Mouse (Mus musculus) T-helper 17 cell (primary cell): ENCODE data around the gene Tbc1d10b.
"Not testable (repeated sequence)": the region's sequence is repeated elsewhere in the genome, so short reads cannot be mapped to it uniquely, and the experiment has no call there.

Experiments
- in situ Hi-C, 2 experiments: fragments of 300-600 bp; cut with MboI, MseI; formaldehyde crosslinking; loops; 1 replicate in 1 of 2; 2 replicates in 1 of 2; pipeline ENCODE4 v1.15.1; 2025; ENCODE audit warnings: high pct_unique_total_duplicates in 2 of 2

Gene Tbc1d10b

DNA sequence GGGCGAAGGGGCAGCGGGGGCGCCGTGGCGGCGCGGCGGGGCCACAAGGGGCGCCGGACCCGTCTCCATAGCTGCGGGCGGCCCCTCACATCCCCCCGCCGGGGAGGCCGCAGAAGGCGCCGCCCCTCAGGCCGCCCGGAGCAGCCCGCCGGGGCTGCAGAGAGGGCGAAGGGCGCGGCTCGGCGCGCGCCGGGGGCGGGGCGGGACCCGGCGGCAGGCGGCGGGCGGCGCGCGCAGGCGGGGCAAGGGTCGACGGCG, at the start of gene Tbc1d10b:
Gene Tbc1d10b (minus strand): TSS at position 174 of the 258 bp plus-strand sequence.
- in situ Hi-C loops: no loop called here

DNA sequence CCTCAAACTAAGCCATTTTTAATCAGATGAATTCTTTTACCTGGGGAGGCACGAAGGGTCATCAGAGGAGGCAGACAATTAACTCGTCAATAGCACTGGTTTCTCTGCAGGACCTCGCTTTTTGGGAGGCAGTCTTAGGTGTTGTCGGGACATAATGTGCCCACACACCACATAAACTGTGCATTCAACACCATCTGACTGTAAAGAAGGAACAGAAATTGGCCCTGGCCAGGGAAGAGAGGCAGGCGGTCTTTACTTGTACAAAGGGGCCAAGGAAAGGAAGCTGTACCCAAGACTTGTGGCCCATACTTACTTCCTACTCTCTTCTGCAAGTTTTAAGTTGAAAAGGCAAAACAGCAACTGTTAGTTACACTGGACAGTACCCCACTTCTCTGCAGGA, 48.2 kb upstream of the Tbc1d10b start:
- in situ Hi-C loops: no loop called here

DNA sequence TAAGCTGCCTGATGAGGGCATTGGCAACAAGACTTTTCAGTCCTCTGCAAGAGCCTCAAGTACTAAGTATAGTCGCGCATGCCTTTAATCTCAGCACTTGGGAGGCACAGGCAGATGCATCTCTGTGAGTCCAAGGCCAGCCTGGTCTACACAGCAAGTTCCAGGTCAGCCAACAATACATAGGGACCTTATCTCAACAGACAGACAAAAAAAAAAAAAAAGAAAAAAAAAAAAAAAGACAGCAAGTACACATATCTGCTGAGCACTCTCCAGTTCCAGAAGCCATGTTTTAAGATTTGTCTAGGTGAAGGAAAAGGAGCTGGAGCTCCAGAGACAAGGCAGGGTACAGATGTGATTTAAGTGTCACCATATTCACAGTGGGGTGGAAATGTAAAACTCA, 47.7 kb upstream of the Tbc1d10b start:
- in situ Hi-C loops: no loop called here

DNA sequence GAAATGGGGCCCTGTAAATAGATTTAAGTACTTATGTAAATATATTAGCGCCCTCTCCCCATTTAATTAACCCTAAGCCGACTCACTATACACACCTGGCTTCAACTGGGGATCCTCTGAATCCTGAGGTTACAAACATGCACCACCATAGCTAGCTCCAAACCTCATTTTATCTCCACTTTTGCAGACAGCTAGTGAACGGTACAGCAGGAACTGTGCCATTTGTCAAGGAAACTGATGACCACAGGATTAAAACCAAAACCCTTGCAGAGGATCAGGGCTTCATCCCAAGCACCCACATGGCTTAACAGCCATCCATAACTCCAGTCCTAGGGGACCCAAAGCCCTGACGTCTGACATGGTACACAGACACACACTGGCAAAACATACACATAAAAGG, 46.7 kb upstream of the Tbc1d10b start:
- in situ Hi-C loops: no loop called here

DNA sequence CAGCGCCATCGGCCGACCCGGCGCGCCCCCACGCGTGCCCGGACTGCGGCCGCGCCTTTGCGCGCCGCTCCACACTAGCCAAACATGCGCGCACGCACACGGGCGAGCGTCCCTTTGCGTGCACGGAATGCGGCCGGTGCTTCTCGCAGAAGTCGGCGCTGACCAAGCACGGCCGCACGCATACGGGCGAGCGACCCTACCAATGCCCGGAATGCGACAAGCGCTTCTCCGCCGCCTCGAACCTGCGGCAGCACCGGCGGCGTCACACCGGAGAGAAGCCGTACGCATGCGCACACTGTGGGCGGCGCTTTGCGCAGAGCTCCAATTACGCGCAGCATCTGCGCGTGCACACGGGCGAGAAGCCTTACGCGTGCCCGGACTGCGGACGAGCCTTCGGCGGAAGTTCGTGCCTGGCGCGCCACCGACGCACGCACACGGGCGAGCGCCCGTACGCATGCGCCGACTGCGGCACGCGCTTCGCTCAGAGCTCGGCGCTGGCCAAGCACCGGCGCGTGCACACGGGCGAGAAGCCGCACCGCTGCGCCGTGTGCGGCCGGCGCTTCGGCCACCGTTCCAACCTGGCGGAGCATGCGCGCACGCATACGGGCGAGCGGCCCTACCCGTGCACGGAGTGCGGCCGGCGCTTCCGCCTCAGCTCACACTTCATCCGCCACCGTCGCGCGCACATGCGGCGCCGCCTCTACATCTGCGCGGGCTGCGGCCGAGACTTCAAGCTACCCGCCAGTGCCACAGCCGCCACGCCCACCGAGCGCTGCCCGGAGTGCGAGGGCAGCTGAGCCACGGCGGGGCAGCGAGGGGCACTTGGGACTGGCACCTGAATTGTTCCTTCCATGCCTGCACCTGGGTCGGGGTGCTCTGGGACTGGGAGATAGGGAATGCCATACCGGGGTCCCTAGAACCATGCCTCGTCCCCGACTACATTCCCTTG, 45.8 kb upstream of the Tbc1d10b start:
- in situ Hi-C loops: no loop called here

DNA sequence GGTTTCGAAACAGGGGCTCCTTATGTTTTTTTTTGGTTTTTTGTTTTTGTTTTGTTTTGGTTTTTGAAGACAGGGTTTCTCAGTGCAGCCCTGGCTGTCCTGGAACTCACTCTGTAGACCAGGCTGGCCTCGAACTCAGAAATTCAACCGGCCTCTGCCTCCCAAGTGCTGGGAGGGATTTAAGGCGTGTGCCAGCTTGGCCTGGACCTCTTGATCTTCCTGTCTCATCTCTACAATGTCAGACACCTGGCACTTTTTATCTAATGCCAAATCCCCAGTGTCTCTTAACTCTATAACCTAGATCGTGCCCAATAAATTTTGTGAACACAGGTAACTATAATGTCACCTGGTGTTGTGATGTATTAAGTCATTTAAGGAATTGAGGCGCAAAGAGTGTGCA, 45.1 kb upstream of the Tbc1d10b start:
- in situ Hi-C loops: no loop called here

DNA sequence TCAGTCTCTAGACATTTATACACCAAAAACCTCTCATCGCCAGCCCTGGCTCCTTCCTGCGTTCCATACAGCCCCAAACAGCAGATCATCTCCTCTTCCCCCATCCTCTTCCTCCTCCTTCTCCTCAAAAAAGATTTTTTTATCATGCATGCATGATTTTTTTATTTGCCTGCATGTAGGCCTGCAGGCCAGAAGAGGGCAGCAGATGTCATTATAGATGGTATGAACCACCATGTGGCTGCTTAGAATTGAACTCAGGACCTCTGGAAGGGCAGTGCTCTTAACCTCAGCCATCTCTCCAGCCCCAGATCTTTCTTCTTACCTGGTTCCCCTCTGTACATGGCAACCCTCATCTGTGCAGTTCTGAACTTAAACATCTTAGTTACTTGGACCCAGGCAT, 44.1 kb upstream of the Tbc1d10b start:
- in situ Hi-C loops: no loop called here

DNA sequence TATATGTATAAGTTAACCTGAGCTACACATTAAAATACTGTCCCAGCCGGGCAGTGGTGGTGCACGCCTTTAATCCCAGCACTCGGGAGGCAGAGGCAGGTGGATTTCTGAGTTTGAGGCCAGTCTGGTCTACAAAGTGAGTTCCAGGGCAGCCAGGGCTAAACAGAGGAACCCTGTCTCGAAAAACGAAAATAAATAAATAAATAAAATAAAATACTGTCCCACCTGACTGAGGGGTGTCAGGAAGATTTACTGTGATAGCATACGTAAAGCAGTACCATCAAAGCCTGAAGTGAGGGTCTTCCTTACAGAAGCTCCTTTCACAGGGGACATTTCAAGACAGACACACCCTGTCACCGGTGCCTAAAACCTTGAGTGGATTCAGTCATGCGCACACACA, 42.2 kb upstream of the Tbc1d10b start:
- in situ Hi-C loops: not testable (repeated sequence)

DNA sequence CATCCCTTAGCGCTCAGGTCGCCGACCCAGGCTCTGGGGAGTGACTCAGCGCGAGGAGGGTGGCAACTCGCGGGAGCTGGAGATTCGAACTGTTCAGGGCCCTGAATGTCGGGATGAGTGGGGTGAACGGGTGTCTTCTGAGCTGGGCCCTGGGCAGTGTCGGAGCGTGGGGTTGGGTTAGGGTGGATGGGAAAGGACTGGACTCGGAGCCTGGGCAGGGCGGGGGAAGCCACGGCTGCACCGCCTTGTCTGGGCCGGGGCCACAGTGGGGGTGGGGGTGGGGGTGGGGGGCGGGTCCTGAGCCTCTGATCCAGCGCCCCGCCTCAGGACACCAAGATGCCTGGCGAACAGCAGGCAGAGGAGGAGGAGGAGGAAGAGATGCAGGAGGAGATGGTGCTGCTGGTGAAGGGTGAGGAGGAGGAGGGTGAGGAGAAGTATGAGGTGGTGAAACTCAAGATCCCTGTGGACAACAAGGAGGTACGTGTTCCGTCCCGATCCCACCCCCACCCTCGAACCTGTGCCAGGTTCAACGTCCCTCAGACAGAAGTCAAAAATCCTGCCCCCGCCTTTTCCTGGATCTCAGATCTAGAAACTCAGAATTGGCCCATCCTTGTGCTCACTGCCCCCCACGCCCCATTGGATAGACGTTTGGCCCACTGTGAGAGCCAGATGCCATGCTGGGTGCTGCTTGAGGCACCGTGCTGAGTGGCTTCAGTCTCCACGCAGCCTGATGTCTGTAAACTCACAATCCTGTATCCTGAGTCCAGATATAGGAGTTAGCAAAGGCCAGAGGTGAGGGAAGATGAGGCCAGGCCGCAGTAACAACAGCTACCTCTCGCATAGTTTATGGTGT, 36.6 kb upstream of the Tbc1d10b start:
- in situ Hi-C loops: loop anchor here in 1 of 2 experiments (25.0 kb wide), 1 partner anchor 1142 kb away; no protein-coding TSS in a partner anchor

DNA sequence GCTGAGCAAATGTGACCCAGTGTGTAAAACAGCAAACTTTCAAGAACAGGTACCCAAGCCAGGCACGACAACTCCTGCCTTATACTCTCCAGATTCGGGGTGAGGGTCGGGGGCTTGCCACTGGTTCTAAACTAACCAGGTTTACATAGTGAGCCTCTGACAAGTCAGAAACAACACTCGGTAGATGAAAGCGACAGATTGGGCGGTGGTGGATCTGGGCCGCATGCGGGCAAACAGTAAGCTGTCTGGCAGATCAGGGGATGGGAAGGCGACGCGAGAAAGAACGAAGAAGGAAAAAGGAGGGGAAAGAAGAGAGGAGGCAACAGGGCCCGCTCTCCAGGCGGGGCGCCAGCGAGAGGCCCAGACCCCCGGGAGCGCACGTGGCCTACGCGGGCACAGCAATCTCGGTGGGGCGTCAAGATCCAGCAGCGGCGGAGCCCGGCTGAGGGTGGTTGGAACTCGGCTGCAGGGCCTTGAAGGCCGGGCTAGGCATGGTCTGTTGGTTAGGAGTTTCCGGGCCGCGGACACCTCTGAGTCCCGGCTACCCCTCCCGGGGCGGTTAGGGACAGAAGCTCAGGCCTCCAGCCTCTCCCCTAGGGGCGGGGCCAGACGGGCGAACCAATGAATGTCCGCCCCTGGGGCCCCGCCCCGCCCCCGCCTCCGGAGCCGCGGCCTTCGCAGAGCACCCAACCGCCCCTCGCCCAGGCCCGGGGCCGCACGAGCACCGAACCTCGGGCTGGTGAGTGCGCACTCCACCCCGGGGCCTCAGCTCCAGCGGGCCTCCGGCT, 35.8 kb upstream of the Tbc1d10b start, which contains the start of gene Zfp771:
Gene Zfp771 (plus strand): TSS at position 405 of the 788 bp plus-strand sequence.
- in situ Hi-C loops: loop anchor here in 1 of 2 experiments (25.0 kb wide), 1 partner anchor 1143 kb away; no protein-coding TSS in a partner anchor

DNA sequence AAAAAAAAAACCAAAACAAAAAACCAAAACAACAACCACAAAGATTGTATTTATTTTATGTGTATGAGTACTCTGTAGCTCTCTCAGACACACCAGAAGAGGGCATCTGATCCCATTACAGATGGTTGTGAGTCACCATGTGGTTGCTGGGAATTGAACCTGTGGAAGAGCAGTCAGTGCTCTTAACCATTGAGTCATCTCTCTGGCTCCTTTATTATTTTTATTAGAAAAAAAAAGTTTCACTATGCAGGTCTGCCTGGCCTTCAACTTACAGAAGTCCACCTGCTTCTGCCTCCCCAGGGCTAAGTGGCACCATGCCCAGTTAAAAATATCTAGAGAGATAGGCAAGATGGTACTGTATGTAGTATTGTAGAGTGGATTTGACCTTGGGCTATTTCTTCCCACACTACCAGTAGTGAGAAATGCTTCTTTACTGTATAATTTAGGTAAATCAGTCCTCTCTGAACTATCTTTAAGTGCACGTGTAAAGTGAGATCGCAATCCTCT, 35.1 kb upstream of the Tbc1d10b start:
- in situ Hi-C loops: loop anchor here in 1 of 2 experiments (25.0 kb wide), 1 partner anchor 1144 kb away; no protein-coding TSS in a partner anchor

DNA sequence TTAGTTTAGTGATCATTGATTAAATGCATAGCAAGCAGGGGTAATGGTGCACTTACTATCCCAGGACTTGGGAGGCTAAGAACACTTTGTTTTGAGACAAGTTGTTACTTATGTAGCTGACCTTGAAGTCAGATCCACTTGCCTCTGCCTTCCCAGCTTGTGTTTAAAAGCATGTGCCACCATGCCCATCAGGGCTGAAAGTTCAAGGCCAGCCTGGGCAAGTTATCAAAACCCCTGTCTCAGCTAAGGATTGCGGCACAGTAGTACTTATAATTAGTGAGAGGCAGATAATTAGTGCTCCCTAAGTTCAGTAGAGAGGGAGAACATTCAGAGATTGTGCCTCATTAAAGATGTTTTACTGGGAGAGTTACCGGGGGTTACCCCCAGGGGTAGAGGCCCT, 26.5 kb upstream of the Tbc1d10b start:
- in situ Hi-C loops: loop anchor here (5.0 to 25.0 kb wide), 2 partner anchors 1153 to 1178 kb away; no protein-coding TSS in a partner anchor

DNA sequence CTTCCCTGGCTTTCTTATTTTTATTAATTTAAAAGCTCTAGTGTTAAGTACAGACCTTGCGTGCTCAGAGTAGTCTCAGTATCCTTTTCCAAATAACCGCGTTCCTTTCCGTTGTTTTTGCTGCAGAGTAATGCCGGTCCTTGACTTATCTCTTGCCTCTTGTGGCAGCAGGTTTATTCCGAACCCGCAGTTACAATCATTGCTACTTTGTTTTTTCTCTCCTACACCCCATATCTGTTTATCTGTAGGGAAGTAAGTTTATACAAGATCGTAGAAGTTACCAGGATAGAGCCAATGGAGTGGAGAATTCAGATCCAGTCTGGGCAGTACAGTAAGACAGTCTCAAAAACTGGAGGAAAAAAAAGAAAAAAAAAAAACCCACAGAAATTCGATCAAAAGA, 25.5 kb upstream of the Tbc1d10b start:
- in situ Hi-C loops: loop anchor here (5.0 to 25.0 kb wide), 2 partner anchors 1154 to 1179 kb away; no protein-coding TSS in a partner anchor

DNA sequence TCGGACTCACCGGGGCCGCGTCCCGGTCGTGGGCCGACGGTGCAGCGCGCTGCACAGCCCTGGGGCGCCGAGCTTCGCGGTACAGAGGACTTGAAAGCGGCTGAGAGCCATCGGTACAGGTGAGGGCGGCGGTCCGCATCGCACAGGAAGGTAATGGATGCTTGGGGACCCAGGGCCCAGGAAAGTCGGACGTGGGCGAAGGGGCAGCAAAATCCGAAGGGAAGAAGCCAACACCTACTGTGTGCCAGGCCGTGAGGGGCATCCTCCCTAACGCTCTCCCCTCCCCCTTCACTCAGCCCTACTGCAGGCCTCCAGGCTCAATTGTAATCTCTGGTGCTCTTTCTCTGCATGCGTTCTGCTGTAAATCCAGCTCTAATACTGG, 25.1 kb upstream of the Tbc1d10b start:
- in situ Hi-C loops: loop anchor here (5.0 to 25.0 kb wide), 2 partner anchors 1154 to 1179 kb away; no protein-coding TSS in a partner anchor

DNA sequence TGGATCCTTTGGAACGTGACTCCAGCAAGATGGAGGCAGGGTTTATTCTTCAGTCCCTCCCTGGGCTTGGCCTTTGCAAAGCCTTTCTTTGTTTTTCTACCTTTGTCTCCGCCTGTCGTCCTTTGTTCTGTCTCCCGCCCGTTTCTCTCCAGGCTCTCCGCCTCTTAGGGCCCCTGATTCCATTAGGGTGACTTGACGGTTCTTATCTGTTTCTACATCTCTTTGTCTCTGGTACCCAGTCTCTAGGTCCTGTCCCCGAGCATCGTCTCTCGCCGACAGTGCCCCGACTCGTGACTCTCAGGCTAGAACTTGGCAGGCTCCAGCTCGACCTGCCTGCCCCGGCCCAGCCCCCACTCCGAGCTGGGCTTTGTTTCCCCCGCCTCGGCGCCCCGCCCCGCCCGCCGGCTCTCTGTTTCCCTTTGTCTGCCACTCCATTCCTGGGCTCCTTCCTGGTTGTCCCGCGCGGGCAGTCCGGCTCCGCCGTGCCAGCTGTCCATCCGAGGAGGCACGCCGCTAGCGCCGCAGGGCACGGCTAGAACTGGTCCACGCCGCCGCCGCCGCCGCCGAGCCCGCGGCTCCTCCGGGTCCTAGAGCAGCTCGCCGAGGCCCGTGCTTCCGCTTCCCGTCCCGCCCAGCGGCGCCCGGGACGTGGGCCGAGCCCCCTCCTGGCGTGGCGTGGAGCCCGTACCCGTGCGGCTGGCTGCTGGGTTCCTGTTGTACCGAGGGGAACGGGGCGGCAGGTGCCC, 24.5 kb upstream of the Tbc1d10b start, which contains the start of the genes Zfp553 and Sept1:
Gene Zfp553 (plus strand): TSS at position 440 of the 746 bp plus-strand sequence.
Gene Sept1 (minus strand): TSS at position 509 of the 746 bp plus-strand sequence.
- in situ Hi-C loops: loop anchor here (5.0 to 25.0 kb wide), 2 partner anchors 1155 to 1180 kb away; no protein-coding TSS in a partner anchor

DNA sequence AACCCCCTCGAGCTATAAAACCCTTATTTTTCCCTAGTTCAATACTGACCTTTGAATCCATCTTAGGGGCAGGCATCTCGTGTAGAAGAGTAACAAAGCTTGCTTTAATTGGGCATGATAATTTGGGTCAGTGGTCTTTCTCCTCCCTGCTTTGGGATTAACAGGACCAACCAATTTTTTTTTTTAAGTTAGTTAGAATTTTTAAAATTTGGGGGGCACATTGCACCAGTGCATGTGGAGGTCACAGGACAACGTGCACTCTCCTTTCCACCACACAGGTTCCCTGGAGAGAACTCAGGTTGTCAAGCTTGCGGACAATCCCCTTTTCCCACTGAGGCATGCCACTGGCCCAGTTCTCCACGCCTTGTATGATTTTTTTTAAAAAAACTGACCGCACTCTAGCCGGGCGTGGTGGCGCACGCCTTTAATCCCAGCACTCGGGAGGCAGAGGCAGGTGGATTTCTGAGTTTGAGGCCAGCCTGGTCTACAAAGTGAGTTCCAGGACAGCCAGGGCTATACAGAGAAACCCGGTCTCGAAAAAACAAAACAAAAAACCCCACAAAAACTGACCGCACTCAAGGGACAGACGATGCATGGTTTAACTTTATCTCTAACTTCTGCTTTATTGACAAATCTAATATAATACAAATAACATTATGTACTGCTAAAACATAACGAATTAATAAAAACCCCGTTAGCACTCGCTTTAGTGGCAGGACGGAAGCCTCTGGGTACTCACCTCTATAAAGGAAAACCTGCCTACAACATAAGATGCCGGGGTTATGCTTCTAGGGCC, 23.8 kb upstream of the Tbc1d10b start:
- in situ Hi-C loops: loop anchor here (5.0 to 25.0 kb wide), 2 partner anchors 1155 to 1180 kb away; no protein-coding TSS in a partner anchor

DNA sequence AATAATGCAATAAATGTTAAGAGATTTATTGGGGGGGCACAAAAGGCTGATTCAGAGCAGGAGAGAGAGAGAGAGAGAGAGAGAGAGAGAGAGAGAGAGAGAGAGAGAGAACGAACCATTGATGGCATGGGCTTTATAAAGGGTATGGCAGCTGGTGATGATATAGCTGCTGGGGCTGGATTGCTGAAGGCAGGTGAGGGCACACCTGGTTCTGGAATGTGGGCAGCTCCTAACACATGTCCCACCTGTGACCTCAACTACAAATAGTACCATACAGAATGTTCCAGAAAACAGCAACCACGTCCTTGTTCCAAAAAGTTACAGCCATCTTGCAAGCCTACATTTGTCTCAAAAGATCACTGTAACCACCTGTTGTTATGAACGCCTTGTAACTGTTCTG, 23.1 kb upstream of the Tbc1d10b start:
- in situ Hi-C loops: loop anchor here (5.0 to 25.0 kb wide), 2 partner anchors 1156 to 1181 kb away; no protein-coding TSS in a partner anchor

DNA sequence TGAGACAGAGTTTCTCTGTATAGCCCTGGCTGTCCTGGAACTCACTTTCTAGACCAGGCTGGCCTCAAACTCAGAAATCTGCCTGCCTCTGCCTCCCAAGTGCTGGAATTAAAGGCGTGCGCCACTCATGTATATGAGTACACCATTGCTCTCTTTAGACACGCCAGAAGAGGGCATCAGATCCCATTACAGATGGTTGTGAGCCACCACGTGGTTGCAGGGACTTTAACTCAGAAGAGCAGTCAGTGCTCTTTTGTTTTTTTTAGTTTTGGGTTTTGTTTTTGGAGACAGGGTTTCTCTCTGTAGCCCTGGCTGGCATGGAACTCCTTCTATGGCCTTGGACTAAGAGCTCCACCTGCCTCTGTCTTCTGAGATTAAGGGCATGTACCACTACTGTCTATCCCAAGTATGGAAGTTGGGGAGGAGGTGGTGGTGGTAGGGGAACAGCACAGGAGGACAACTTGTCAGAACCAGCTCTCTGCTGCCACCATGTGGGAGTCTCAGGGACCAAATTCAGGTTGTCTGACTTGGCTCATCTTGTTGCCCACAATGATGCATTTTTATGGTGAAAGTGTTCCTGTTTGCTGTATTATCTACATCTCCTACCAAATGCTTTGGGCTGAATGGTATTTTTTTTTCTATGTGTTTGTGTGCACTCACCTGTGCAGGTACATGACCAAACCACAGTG, 20.5 kb upstream of the Tbc1d10b start:
- in situ Hi-C loops: loop anchor here in 1 of 2 experiments (25.0 kb wide), 1 partner anchor 1159 kb away; no protein-coding TSS in a partner anchor
